Mouse (Mus musculus) large intestine, adult 2 months (tissue): ENCODE data around the gene Marveld3. TPM values are rescaled to one million over a fixed set of nuclear protein-coding genes. Genes with fewer than 3 reads are reported as not detected.

ENCODE experiments used
- DNase-seq: peaks from one replicate; pipeline ENCODE4 v3.0.0-alpha.2; 2012; ENCODE audit warnings: low read depth, low spot score
- WGBS: fragments of 180-500 bp; shearing (Covaris S2); methylation state at CpG from one replicate; pipeline ENCODE4 v1.1.7; 2018; 5-methylcytosine and 5-hydroxymethylcytosine counted together
- polyA plus RNA-seq: library from polyadenylated mRNA; depleted of rRNA; stranded (reverse); fragments of >200 nt; gene quantifications from 2 replicates; pipeline ENCODE4 v1.2.3, GENCODE M21; 2012; rRNA removed

Gene Marveld3
- polyA plus RNA-seq, 1 experiment = 29.0 TPM

- DNase-seq = no peak
- 95% methylated on average over 4 of the region's 4 CpGs for WGBS
Observed at GRCm38 (mm10) chr8:109907376-109907775, 54.6 kb downstream of the Marveld3 start.

GRCm38 (mm10) chr8:109906907-109907306, 55.1 kb downstream of the Marveld3 start:
- DNase-seq = no peak
- WGBS = 94% methylated on average over 3 of the region's 3 CpGs

- 41% methylated on average over 1 of the region's 1 CpGs for WGBS
- peak; percentile 73 for DNase-seq
Observed at GRCm38 (mm10) chr8:109904928-109905668, 56.9 kb downstream of the Marveld3 start.

- DNase-seq = no peak
- 72% methylated on average over 10 of the region's 10 CpGs for WGBS
Observed at GRCm38 (mm10) chr8:109903909-109904469, 58.0 kb downstream of the Marveld3 start.

GRCm38 (mm10) chr8:109902379-109902778, 59.6 kb downstream of the Marveld3 start:
- DNase-seq = no peak

Other genes with a start within 250 kb of the Marveld3 start
- gene Atxn1l, start 224.5 kb downstream of the Marveld3 start, polyA plus RNA-seq = 5.5 and 8.6 TPM in 2 replicates
- gene Ap1g1, start 183.6 kb downstream of the Marveld3 start, polyA plus RNA-seq = 28.5 and 37.0 TPM in 2 replicates
- 10.4 and 24.2 TPM in 2 replicates for gene Phlpp2, start 93.7 kb downstream of the Marveld3 start, polyA plus RNA-seq
- gene Tat, start 28.2 kb upstream of the Marveld3 start, polyA plus RNA-seq = 0.77 and 18.1 TPM in 2 replicates
- 30.7 and 50.1 TPM in 2 replicates for gene Chst4, start 77.5 kb upstream of the Marveld3 start, polyA plus RNA-seq
- 0.95 and 1.0 TPM in 2 replicates for gene Zfp612, start 117.5 kb upstream of the Marveld3 start, polyA plus RNA-seq
- not detected in 2 replicates for gene Gm21964, start 139.0 kb upstream of the Marveld3 start, polyA plus RNA-seq
- not detected in 2 replicates for gene Gm17720, start 140.6 kb upstream of the Marveld3 start, polyA plus RNA-seq
- gene Calb2, start 206.0 kb upstream of the Marveld3 start, polyA plus RNA-seq = 4.9 and 5.2 TPM in 2 replicates